In genomic region chr19:29391279-29391678, GRCm38 (mm10) we compare ENCODE assay signal across 38 mouse cellular contexts. TPM values are rescaled to one million over a fixed set of nuclear protein-coding genes. Genes with fewer than 3 reads are reported as not detected.
A peak's percentile ranks its signal among the peaks of the same experiment; 100 is the strongest.
DNase-seq lines count a peak whose midpoint lies in the region; ATAC-seq lines count a peak whose summit lies in the region.
"Had no signal": no experiment of that assay in that cellular context is flagged by ENCODE, and none has a peak within 500 bp of the region (broad histone marks: within the 10 kb centered on the region; RNA-seq: fewer than 3 reads in every experiment).

No protein-coding gene starts in this region.

- peak; percentile 54 for DNase-seq in midbrain, embryonic 11.5 days (ENCODE audit: low spot score, missing footprints)
- DNase-seq in midbrain, embryonic 14.5 days: no peak
- no peak for DNase-seq in thymus, postnatal 25 days
- DNase-seq in left cerebral cortex, adult 11 months (ENCODE audit: low spot score): no peak
- no peak for DNase-seq in urinary bladder, postnatal 14 days (ENCODE audit: low spot score)
- DNase-seq: adrenal gland, postnatal 25 days; cerebellum, adult 2 months; cerebellum, postnatal 14 days; gastrocnemius, postnatal 14 days; heart, adult 11 months; kidney, adult 8-10 months; kidney, postnatal 10 days; left cerebral cortex, postnatal 4 days; liver, embryonic 13.5 days; lung, adult 2 months; lung, postnatal 10 days; right cerebral cortex, postnatal 25 days; spleen, adult 18-20 months; thymus, adult 2 months; thymus, postnatal 4 days had no signal

- no peak overlapping the region for H3K4me3 ChIP-seq in midbrain, embryonic 11.5 days (ENCODE audit: low read depth, low read length)
- H3K4me3 ChIP-seq in midbrain, embryonic 14.5 days (replicated peaks; ENCODE audit: low read depth, low read length): no peak overlapping the region
- H3K4me3 ChIP-seq: embryonic facial prominence, embryonic 10.5 days; embryonic facial prominence, embryonic 15.5 days; forebrain, embryonic 13.5 days; heart, embryonic 10.5 days; heart, embryonic 15.5 days; left cerebral cortex, adult 2 months; liver, embryonic 13.5 days; midbrain, embryonic 10.5 days had no signal

- H3K4me2 ChIP-seq in midbrain, embryonic 11.5 days: no peak overlapping the region
- H3K4me2 ChIP-seq in midbrain, embryonic 14.5 days (ENCODE audit: low read length): no peak overlapping the region
- H3K4me2 ChIP-seq: embryonic facial prominence, embryonic 15.5 days; forebrain, embryonic 13.5 days; heart, embryonic 15.5 days; liver, embryonic 13.5 days had no signal

- H3K9me3 ChIP-seq in midbrain, embryonic 11.5 days (ENCODE audit: control insufficient read depth, low read length): no peaks in the 10 kb centered on the region
- H3K9me3 ChIP-seq in midbrain, embryonic 14.5 days (ENCODE audit: control insufficient read depth, low read length): no peaks in the 10 kb centered on the region
- H3K9me3 ChIP-seq: embryonic facial prominence, embryonic 10.5 days; embryonic facial prominence, embryonic 15.5 days; forebrain, embryonic 13.5 days; heart, embryonic 10.5 days; heart, embryonic 15.5 days; liver, embryonic 13.5 days; midbrain, embryonic 10.5 days had no signal

- H3K36me3 ChIP-seq in midbrain, embryonic 11.5 days (ENCODE audit: control insufficient read depth, insufficient read depth, low read length): no peaks in the 10 kb centered on the region
- H3K36me3 ChIP-seq in midbrain, embryonic 14.5 days (ENCODE audit: control insufficient read depth, insufficient read depth, low read length): no peaks in the 10 kb centered on the region
- H3K36me3 ChIP-seq: embryonic facial prominence, embryonic 10.5 days; embryonic facial prominence, embryonic 15.5 days; heart, embryonic 10.5 days; heart, embryonic 15.5 days; midbrain, embryonic 10.5 days had no signal

- H3K27ac ChIP-seq in midbrain, embryonic 11.5 days (ENCODE audit: low read depth, low read length): no peak overlapping the region
- H3K27ac ChIP-seq in midbrain, embryonic 14.5 days (replicated peaks; ENCODE audit: low read depth, low read length): no peak overlapping the region
- H3K27ac ChIP-seq: embryonic facial prominence, embryonic 10.5 days; embryonic facial prominence, embryonic 15.5 days; forebrain, embryonic 13.5 days; heart, embryonic 10.5 days; heart, embryonic 15.5 days; left cerebral cortex, adult 2 months; liver, embryonic 13.5 days; macrophage; midbrain, embryonic 10.5 days had no signal

- H3K27me3 ChIP-seq in midbrain, embryonic 11.5 days (ENCODE audit: control insufficient read depth, insufficient read depth, low read length): no peaks in the 10 kb centered on the region
- H3K27me3 ChIP-seq in midbrain, embryonic 14.5 days (ENCODE audit: control insufficient read depth, insufficient read depth, low read length): no peaks in the 10 kb centered on the region
- H3K27me3 ChIP-seq: embryonic facial prominence, embryonic 15.5 days; forebrain, embryonic 13.5 days; heart, embryonic 15.5 days; liver, embryonic 13.5 days had no signal

- no peaks in the 10 kb centered on the region for H3K4me1 ChIP-seq in midbrain, embryonic 11.5 days (ENCODE audit: control insufficient read depth, insufficient read depth, low read length)
- H3K4me1 ChIP-seq in midbrain, embryonic 14.5 days (ENCODE audit: control insufficient read depth, insufficient read depth, low read length): no peaks in the 10 kb centered on the region
- H3K4me1 ChIP-seq: embryonic facial prominence, embryonic 10.5 days; embryonic facial prominence, embryonic 15.5 days; forebrain, embryonic 13.5 days; heart, embryonic 10.5 days; heart, embryonic 15.5 days; midbrain, embryonic 10.5 days had no signal

- 77% methylated on average over 4 of the region's 4 CpGs for WGBS in midbrain, embryonic 11.5 days
- 75% methylated on average over 4 of the region's 4 CpGs for WGBS in midbrain, embryonic 14.5 days

- H3K9ac ChIP-seq in midbrain, embryonic 11.5 days (ENCODE audit: low read length): no peak overlapping the region
- H3K9ac ChIP-seq in midbrain, embryonic 14.5 days (replicated peaks; ENCODE audit: low read length): no peak overlapping the region
- H3K9ac ChIP-seq: embryonic facial prominence, embryonic 15.5 days; forebrain, embryonic 13.5 days; heart, embryonic 15.5 days; liver, embryonic 13.5 days had no signal

- no peak for ATAC-seq in midbrain, embryonic 11.5 days (ENCODE audit: low FRiP score)
- ATAC-seq in midbrain, embryonic 14.5 days (ENCODE audit: low FRiP score, low TSS enrichment): no peak
- ATAC-seq in activated CD4-positive, CD25-positive, alpha-beta regulatory T cell, adult 4 months: peak; percentile 65
- ATAC-seq in monocyte, adult 5-6 weeks (replicated peaks; ENCODE audit: insufficient number of reproducible peaks, low FRiP score, low TSS enrichment, poor library complexity, severe bottlenecking): 0 out of 2 replicates have a peak, but pooled peaks have one; percentile 44
- ATAC-seq: forebrain, embryonic 13.5 days; hindbrain, embryonic 16.5 days; intestine, embryonic 16.5 days had no signal

RNA-seq across cellular contexts. Expression of gene Pdcd1lg2, which starts 19.4 kb away (rescaled TPM):
- polyA plus RNA-seq in midbrain, embryonic 11.5 days (2014; fragmentation: Nextera tagmentation; extraction: Ambion mirVana): not detected in 2 replicates
- 0.12 TPM in 1 of 2 replicates, not detected in the other for polyA plus RNA-seq in midbrain, embryonic 14.5 days (2014; fragmentation: Nextera tagmentation; extraction: Ambion mirVana)
- 10 to 100 TPM; 17.2 to 23.0 TPM for polyA plus RNA-seq in activated CD4-positive, CD25-positive, alpha-beta regulatory T cell, adult 4 months (2017; shearing (Covaris generic))
- total RNA-seq in monocyte, adult 5-6 weeks (2017): 3.8 to 7.9 TPM (median 6.5 TPM) in 3 replicates
- total RNA-seq: adrenal gland, adult 18-20 months; adrenal gland, postnatal 25 days; gastrocnemius, postnatal 14 days; heart, postnatal 25 days had no signal
- polyA plus RNA-seq: cerebellum, adult 2 months; embryonic facial prominence, embryonic 10.5 days; embryonic facial prominence, embryonic 15.5 days; forebrain, embryonic 13.5 days; heart, embryonic 10.5 days; heart, embryonic 15.5 days; hindbrain, embryonic 11.5 days; limb, embryonic 14.5 days; midbrain, embryonic 10.5 days; neural tube, embryonic 14.5 days had no signal

RNA-seq across cellular contexts. Expression of gene Cd274, which starts 24.0 kb away (rescaled TPM):
- polyA plus RNA-seq in midbrain, embryonic 11.5 days (2014; fragmentation: Nextera tagmentation; extraction: Ambion mirVana): 0.34 and 0.77 TPM in 2 replicates
- 0.36 and 0.66 TPM in 2 replicates for polyA plus RNA-seq in midbrain, embryonic 14.5 days (2014; fragmentation: Nextera tagmentation; extraction: Ambion mirVana)
- polyA plus RNA-seq in activated CD4-positive, CD25-positive, alpha-beta regulatory T cell, adult 4 months (2017; shearing (Covaris generic)): 10 to 100 TPM; 37.7 to 48.6 TPM
- total RNA-seq in monocyte, adult 5-6 weeks (2017): 80.1 to 92.8 TPM (median 86.9 TPM) in 3 replicates

RNA-seq across cellular contexts. Expression of gene Plgrkt, which starts 24.1 kb away (rescaled TPM):
- 60.4 and 68.1 TPM in 2 replicates for polyA plus RNA-seq in midbrain, embryonic 11.5 days (2014; fragmentation: Nextera tagmentation; extraction: Ambion mirVana)
- 97.2 and 102 TPM in 2 replicates for polyA plus RNA-seq in midbrain, embryonic 14.5 days (2014; fragmentation: Nextera tagmentation; extraction: Ambion mirVana)
- polyA plus RNA-seq in activated CD4-positive, CD25-positive, alpha-beta regulatory T cell, adult 4 months (2017; shearing (Covaris generic)): 100 to 1,000 TPM; 216 to 219 TPM
- total RNA-seq in monocyte, adult 5-6 weeks (2017): 110 to 162 TPM (median 162 TPM) in 3 replicates

RNA-seq across cellular contexts. Expression of gene Rln1, which starts 56.8 kb away (rescaled TPM):
- 0.77 and 0.82 TPM in 2 replicates for polyA plus RNA-seq in midbrain, embryonic 11.5 days (2014; fragmentation: Nextera tagmentation; extraction: Ambion mirVana)
- 2.7 and 3.3 TPM in 2 replicates for polyA plus RNA-seq in midbrain, embryonic 14.5 days (2014; fragmentation: Nextera tagmentation; extraction: Ambion mirVana)
- polyA plus RNA-seq in activated CD4-positive, CD25-positive, alpha-beta regulatory T cell, adult 4 months (2017; shearing (Covaris generic)): not detected
- 0.29 TPM in 1 of 3 replicates, not detected in the others for total RNA-seq in monocyte, adult 5-6 weeks (2017)
- total RNA-seq: adrenal gland, adult 18-20 months; adrenal gland, postnatal 25 days; gastrocnemius, postnatal 14 days; heart, postnatal 25 days had no signal
- polyA plus RNA-seq: intestine, embryonic 16.5 days; large intestine, adult 2 months; liver, embryonic 13.5 days; lung, adult 2 months; macrophage had no signal

Comparison
In these comparisons a context has a peak if more than half of its experiments do, and no peak if none do; other contexts are left out.
1. ATAC-seq: peak in activated CD4-positive, CD25-positive, alpha-beta regulatory T cell, adult 4 months (single experiment) and monocyte, adult 5-6 weeks (single experiment); none in midbrain, embryonic 11.5 days (single experiment) and midbrain, embryonic 14.5 days (single experiment).
2. RNA of gene Pdcd1lg2, which starts 19.4 kb away (polyA plus RNA-seq): 17.2 to 23.0 TPM in activated CD4-positive, CD25-positive, alpha-beta regulatory T cell, adult 4 months; not detected in midbrain, embryonic 11.5 days and 0.12 TPM in midbrain, embryonic 14.5 days; every median in the first group is over 10 times any median in the second.
3. RNA of gene Cd274, which starts 24.0 kb away (polyA plus RNA-seq): 37.7 to 48.6 TPM in activated CD4-positive, CD25-positive, alpha-beta regulatory T cell, adult 4 months; 0.36 to 0.66 TPM in midbrain, embryonic 14.5 days and 0.34 to 0.77 TPM in midbrain, embryonic 11.5 days; every median in the first group is over 10 times any median in the second.